Mouse (Mus musculus) forebrain, embryonic 10.5 days (tissue): Measurements from ENCODE around the gene Hbp1. TPM values are rescaled to one million over a fixed set of nuclear protein-coding genes. Genes with fewer than 3 reads are reported as not detected.

Experiments used
- DNase-seq: peaks from one replicate; pipeline ENCODE4 v3.0.0-alpha.2; 2017; ENCODE audit warnings: low spot score; ENCODE audit errors: extremely low spot score
- H3K27ac ChIP-seq: fragments of 300-500 bp; sonication (generic); 2 replicates; pipeline ENCODE4 v1.5.1; 2016; ENCODE audit warnings: mild to moderate bottlenecking
- H3K27me3 ChIP-seq: fragments of 300-500 bp; sonication (generic); 2 replicates; pipeline ENCODE4 v1.6.1; 2016; ENCODE audit warnings: mild to moderate bottlenecking; ENCODE audit not compliant: poor library complexity, severe bottlenecking
- H3K36me3 ChIP-seq: fragments of 300-500 bp; sonication (generic); replicated peaks from 2 replicates; pipeline ENCODE4 v1.6.1; 2016; ENCODE audit warnings: mild to moderate bottlenecking, moderate library complexity
- H3K4me1 ChIP-seq: fragments of 300-500 bp; sonication (generic); 2 replicates; pipeline ENCODE4 v1.6.1; 2016
- H3K4me3 ChIP-seq: fragments of 300-500 bp; sonication (generic); 2 replicates; pipeline ENCODE4 v1.5.1; 2016; ENCODE audit warnings: mild to moderate bottlenecking, moderate library complexity
- H3K9me3 ChIP-seq: fragments of 300-500 bp; sonication (generic); 2 replicates; pipeline ENCODE4 v1.6.1; 2016; ENCODE audit warnings: mild to moderate bottlenecking, moderate library complexity
- WGBS: fragments of 180-500 bp; shearing (Covaris S2); methylation state at CpG from one replicate; pipeline ENCODE4 v1.1.7; 2016; 5-methylcytosine and 5-hydroxymethylcytosine counted together
- polyA plus RNA-seq: library from polyadenylated mRNA; unstranded; fragments of >200 nt; fragmentation: Nextera tagmentation; extraction: Ambion mirVana; gene quantifications from 2 replicates; pipeline ENCODE4 v1.2.1, GENCODE M21; 2016

The Hbp1 gene
- polyA plus RNA-seq, 1 experiment from 2014 or later: 69.6 TPM

- H3K27me3 ChIP-seq: no peaks in the 10 kb centered on the region; the same call in 1 of the 2 replicates
- 0 out of 2 replicates have a peak, but pooled peaks cover 3% of the 10 kb centered on the region for H3K36me3 ChIP-seq
- no peak overlapping the region for H3K27ac ChIP-seq
- H3K9me3 ChIP-seq: no peaks in the 10 kb centered on the region
- H3K4me1 ChIP-seq: peaks cover 35% of the 10 kb centered on the region
- H3K4me3 ChIP-seq: no peak overlapping the region
- no peak for DNase-seq
- WGBS: 89% methylated on average over 7 of the region's 7 CpGs
Observed at GRCm38 (mm10) chr12:31892771-31893170, 57.6 kb downstream of the Hbp1 start.

DNA sequence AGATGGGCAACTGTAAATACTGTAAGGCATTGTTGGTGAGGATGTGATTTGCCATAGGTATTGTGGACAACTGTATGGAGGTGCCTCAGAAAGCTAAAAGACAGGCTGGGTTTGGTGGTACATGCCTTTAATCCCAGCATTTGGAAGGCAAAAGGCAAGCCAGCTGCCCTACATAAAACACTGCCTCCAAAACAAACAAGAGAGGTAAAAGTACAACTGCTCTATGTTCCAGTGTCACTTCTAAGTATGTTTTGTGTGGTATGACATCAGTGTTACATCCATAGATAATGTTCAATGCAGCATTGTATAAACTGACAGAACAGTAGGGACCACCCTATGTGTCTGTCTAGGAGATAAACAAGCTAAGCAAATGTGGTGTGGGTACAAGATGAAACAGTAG lies 58.3 kb downstream of the Hbp1 start:
- no peaks in the 10 kb centered on the region for H3K9me3 ChIP-seq
- peaks cover 30% of the 10 kb centered on the region for H3K4me1 ChIP-seq
- H3K4me3 ChIP-seq: no peak overlapping the region
- peaks cover 4% of the 10 kb centered on the region; the same call in 1 of the 2 replicates for H3K36me3 ChIP-seq
- DNase-seq: no peak
- H3K27me3 ChIP-seq: no peaks in the 10 kb centered on the region; the same call in 1 of the 2 replicates
- H3K27ac ChIP-seq: no peak overlapping the region

- Histone ChIP-seq H3K4me3 (no peak overlapping the region), H3K27ac (no peak overlapping the region), H3K9me3 (no peaks in the 10 kb centered on the region), H3K27me3 (no peaks in the 10 kb centered on the region; the same call in 1 of the 2 replicates), H3K36me3 (peaks cover 15% of the 10 kb centered on the region), H3K4me1 (peaks cover 16% of the 10 kb centered on the region)
- 77% methylated on average over 6 of the region's 6 CpGs for WGBS
- no peak for DNase-seq
Observed at GRCm38 (mm10) chr12:31890685-31891084, 59.6 kb downstream of the Hbp1 start.

DNA sequence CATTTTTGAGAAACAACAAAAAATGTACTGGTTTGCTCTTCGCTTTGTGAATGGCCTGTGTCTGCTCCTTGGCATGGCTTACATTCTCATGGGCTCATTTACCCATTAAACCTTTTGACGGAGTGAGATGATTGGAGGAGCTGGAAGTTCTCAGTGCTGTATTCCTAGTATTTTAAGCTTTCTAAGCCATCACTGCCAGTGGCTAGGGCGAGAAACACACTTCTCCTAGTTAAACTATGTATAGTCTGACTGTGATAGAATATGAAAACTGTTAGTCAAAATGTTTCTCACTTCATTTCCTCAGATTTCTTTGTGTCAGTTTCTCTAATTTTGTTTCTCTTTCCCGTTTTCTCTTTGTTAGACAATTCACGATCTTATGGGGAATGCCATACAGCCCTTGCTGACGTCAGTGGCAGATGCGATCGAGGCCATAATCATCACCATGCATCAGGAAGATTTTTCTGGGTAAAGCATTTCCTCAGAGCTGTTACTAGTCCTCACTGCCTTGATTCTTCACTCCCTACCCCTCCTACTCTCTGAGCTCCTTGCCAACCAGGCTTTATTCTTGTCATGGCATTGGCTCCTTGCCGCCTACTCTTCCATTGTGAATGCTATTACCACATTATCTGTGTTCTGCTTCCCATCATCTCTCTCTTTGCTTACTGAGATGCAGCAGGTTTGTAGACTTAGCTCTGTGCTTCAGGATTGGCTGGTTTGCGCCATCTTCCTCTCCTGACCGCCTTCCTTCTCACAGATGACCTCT lies 64.3 kb downstream of the Hbp1 start:
- H3K27me3 ChIP-seq: no peaks in the 10 kb centered on the region
- H3K9me3 ChIP-seq: no peaks in the 10 kb centered on the region
- 0 out of 2 replicates have a peak, but pooled peaks cover 3% of the 10 kb centered on the region for H3K4me1 ChIP-seq
- no peak overlapping the region for H3K27ac ChIP-seq
- H3K36me3 ChIP-seq: peaks cover 15% of the 10 kb centered on the region
- WGBS: 92% methylated on average over 11 of the region's 11 CpGs
- DNase-seq: no peak
- no peak overlapping the region for H3K4me3 ChIP-seq

DNA sequence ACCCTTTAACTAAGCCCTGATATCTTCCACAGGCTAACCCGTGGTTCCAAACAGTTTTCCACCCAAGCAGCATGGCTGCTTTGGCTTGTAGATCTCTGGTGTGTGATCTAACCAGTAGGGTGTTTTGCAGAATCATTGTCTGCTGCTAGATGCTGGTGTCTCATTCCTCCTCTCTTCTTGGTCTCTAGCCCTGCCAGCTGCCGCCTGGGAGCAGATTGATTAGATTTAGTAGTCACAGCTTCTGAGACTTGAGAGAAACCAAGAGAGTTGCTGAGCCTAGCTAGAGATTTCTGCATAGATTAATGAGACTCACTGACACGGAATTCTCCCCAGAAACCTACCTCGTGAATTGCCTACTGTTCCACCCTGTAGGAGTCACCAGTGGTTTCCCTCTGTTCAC lies 65.3 kb downstream of the Hbp1 start:
- no peak for DNase-seq

GRCm38 (mm10) chr12:31884365-31884764 lies 66.0 kb downstream of the Hbp1 start:
- 88% methylated on average over 4 of the region's 4 CpGs for WGBS

More for the DNA sequence above, 65.3 kb downstream of the Hbp1 start:
- no peak overlapping the region for H3K27ac ChIP-seq
- H3K36me3 ChIP-seq: peaks cover 15% of the 10 kb centered on the region
- H3K27me3 ChIP-seq: no peaks in the 10 kb centered on the region
- no peaks in the 10 kb centered on the region for H3K4me1 ChIP-seq
- WGBS: 86% methylated on average over 4 of the region's 4 CpGs
- H3K4me3 ChIP-seq: no peak overlapping the region
- H3K9me3 ChIP-seq: no peaks in the 10 kb centered on the region

GRCm38 (mm10) chr12:31882736-31883135 lies 67.6 kb downstream of the Hbp1 start:
- 91% methylated on average over 1 of the region's 1 CpGs for WGBS
- Histone ChIP-seq H3K4me1 (no peaks in the 10 kb centered on the region), H3K36me3 (peaks cover 12% of the 10 kb centered on the region), H3K9me3 (no peaks in the 10 kb centered on the region), H3K4me3 (no peak overlapping the region), H3K27me3 (no peaks in the 10 kb centered on the region), H3K27ac (no peak overlapping the region)
- no peak for DNase-seq

More at GRCm38 (mm10) chr12:31884365-31884764, 66.0 kb downstream of the Hbp1 start:
- H3K9me3 ChIP-seq: no peaks in the 10 kb centered on the region
- no peak overlapping the region for H3K27ac ChIP-seq
- H3K36me3 ChIP-seq: peaks cover 15% of the 10 kb centered on the region
- no peak overlapping the region for H3K4me3 ChIP-seq
- no peaks in the 10 kb centered on the region for H3K27me3 ChIP-seq
- no peak for DNase-seq
- no peaks in the 10 kb centered on the region for H3K4me1 ChIP-seq

DNA sequence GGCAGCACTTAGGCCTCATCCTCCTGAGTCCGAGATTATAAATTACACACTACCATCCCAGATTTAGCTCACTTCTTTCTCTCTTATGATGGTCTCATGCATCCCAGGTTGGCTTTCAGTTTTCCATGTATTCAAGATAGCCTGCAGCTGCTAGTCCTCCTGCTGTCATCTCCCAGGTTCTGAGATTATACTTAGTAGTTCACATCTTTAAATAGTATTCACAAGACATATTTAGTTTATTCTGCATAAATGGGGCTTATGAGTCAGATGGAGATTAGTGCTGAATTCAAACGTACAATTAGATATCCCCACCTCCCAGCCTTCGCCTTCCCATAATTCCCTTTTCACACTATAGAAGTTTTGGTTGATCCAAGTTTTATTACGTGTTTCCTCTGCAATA lies 73.6 kb downstream of the Hbp1 start:
- no peaks in the 10 kb centered on the region for H3K36me3 ChIP-seq
- DNase-seq: no peak
- no peak overlapping the region for H3K4me3 ChIP-seq
- WGBS: 93% methylated on average over 4 of the region's 4 CpGs
- no peak overlapping the region for H3K27ac ChIP-seq
- no peaks in the 10 kb centered on the region for H3K9me3 ChIP-seq
- no peaks in the 10 kb centered on the region for H3K4me1 ChIP-seq
- H3K27me3 ChIP-seq: no peaks in the 10 kb centered on the region

Other genes with a start within 250 kb of the Hbp1 start
- gene Gpr22, start 236.6 kb downstream of the Hbp1 start, polyA plus RNA-seq: 0.52 and 0.69 TPM in 2 replicates
- 27.9 and 31.1 TPM in 2 replicates for gene Prkar2b, start 110.8 kb upstream of the Hbp1 start, polyA plus RNA-seq